Comparison of ENCODE assay signal across 13 mouse cellular contexts in genomic region chr6:142941596-142942381, GRCm38 (mm10). TPM values are rescaled to one million over a fixed set of nuclear protein-coding genes. Genes with fewer than 3 reads are reported as not detected.
DNase-seq lines count a peak whose midpoint lies in the region; ATAC-seq and TF ChIP-seq lines count a peak whose summit lies in the region.
"Had no signal": no experiment of that assay in that cellular context is flagged by ENCODE, and none has a peak within 500 bp of the region (broad histone marks: within the 10 kb centered on the region; RNA-seq: fewer than 3 reads in every experiment).

No protein-coding gene starts in this region.

- no peak for TF ChIP-seq CTCF in midbrain, postnatal 0 days (IDR thresholded peaks at IDR 0.05)
- TF ChIP-seq CTCF in intestine, postnatal 0 days (IDR thresholded peaks at IDR 0.05; ENCODE audit: low read depth), result no peak

- no peak overlapping the region for H3K9ac ChIP-seq in midbrain, embryonic 13.5 days (replicated peaks)
- H3K9ac ChIP-seq in midbrain, postnatal 0 days (replicated peaks; ENCODE audit: low read length, poor library complexity, severe bottlenecking), result no peak overlapping the region
- no peak overlapping the region for H3K9ac ChIP-seq in intestine, postnatal 0 days (ENCODE audit: low read depth, low read length)
- H3K9ac ChIP-seq: heart, embryonic 15.5 days; liver, embryonic 12.5 days had no signal

- H3K36me3 ChIP-seq in midbrain, embryonic 13.5 days, result peaks cover 10% of the 10 kb centered on the region
- H3K36me3 ChIP-seq in midbrain, postnatal 0 days (ENCODE audit: insufficient read depth, low read length), result no peaks in the 10 kb centered on the region
- H3K36me3 ChIP-seq in intestine, postnatal 0 days (ENCODE audit: control insufficient read depth, insufficient read depth), result no peaks in the 10 kb centered on the region
- H3K36me3 ChIP-seq: heart, embryonic 15.5 days; liver, embryonic 12.5 days had no signal

- H3K9me3 ChIP-seq in midbrain, embryonic 13.5 days, result no peaks in the 10 kb centered on the region
- H3K9me3 ChIP-seq in midbrain, postnatal 0 days (ENCODE audit: low read length), result no peaks in the 10 kb centered on the region
- no peaks in the 10 kb centered on the region for H3K9me3 ChIP-seq in intestine, postnatal 0 days (ENCODE audit: control insufficient read depth)
- H3K9me3 ChIP-seq: heart, embryonic 15.5 days; liver, embryonic 12.5 days had no signal

- WGBS in midbrain, embryonic 13.5 days, result 84% methylated on average over 11 of the region's 11 CpGs
- WGBS in midbrain, postnatal 0 days, result 80% methylated on average over 11 of the region's 11 CpGs
- 71% methylated on average over 11 of the region's 11 CpGs for WGBS in intestine, postnatal 0 days

- ATAC-seq in midbrain, embryonic 13.5 days, result no peak
- ATAC-seq in midbrain, postnatal 0 days (ENCODE audit: low FRiP score), result no peak
- peak; percentile 25 for ATAC-seq in inflammation-experienced regulatory T-cells, adult 6 months
- no peak for ATAC-seq in intestine, postnatal 0 days
- ATAC-seq: liver, embryonic 12.5 days; lung, postnatal 0 days had no signal

- no peak overlapping the region for H3K4me3 ChIP-seq in midbrain, embryonic 13.5 days (replicated peaks)
- H3K4me3 ChIP-seq in midbrain, postnatal 0 days (ENCODE audit: low read depth, low read length), result no peak overlapping the region
- H3K4me3 ChIP-seq in intestine, postnatal 0 days (ENCODE audit: low read depth, low read length), result no peak overlapping the region
- H3K4me3 ChIP-seq: heart, embryonic 15.5 days; liver, embryonic 12.5 days had no signal

- no peak overlapping the region for H3K4me2 ChIP-seq in midbrain, embryonic 13.5 days (replicated peaks)
- H3K4me2 ChIP-seq in midbrain, postnatal 0 days (ENCODE audit: low read depth, low read length, poor library complexity, severe bottlenecking), result no peak overlapping the region
- H3K4me2 ChIP-seq in intestine, postnatal 0 days (replicated peaks; ENCODE audit: low read depth), result no peak overlapping the region
- H3K4me2 ChIP-seq: heart, embryonic 15.5 days; liver, embryonic 12.5 days had no signal

- H3K27me3 ChIP-seq in midbrain, embryonic 13.5 days, result no peaks in the 10 kb centered on the region
- no peaks in the 10 kb centered on the region for H3K27me3 ChIP-seq in midbrain, postnatal 0 days (ENCODE audit: insufficient read depth, low read length)
- no peaks in the 10 kb centered on the region for H3K27me3 ChIP-seq in intestine, postnatal 0 days (replicated peaks; ENCODE audit: control insufficient read depth, insufficient read depth, low read length)
- H3K27me3 ChIP-seq: heart, embryonic 15.5 days; liver, embryonic 12.5 days had no signal

- DNase-seq in midbrain, postnatal 0 days (ENCODE audit: low spot score), result no peak
- peak; percentile 92 for DNase-seq in Muller cell, postnatal 12 days (ENCODE audit: inconsistent ontology term)
- peak; percentile 50 to 51 for DNase-seq in thymus, postnatal 36 days
- no peak for DNase-seq in frontal cortex, postnatal 25 days (ENCODE audit: low spot score in 2 of 2)
- DNase-seq: adrenal gland, postnatal 10 days; heart, adult 11 months had no signal

- H3K27ac ChIP-seq in midbrain, embryonic 13.5 days, result 0 out of 2 replicates have a peak overlapping the region, but pooled peaks have one; percentile 4
- no peak overlapping the region for H3K27ac ChIP-seq in midbrain, postnatal 0 days (ENCODE audit: low read depth, low read length)
- no peak overlapping the region for H3K27ac ChIP-seq in intestine, postnatal 0 days (ENCODE audit: low read depth, low read length)
- H3K27ac ChIP-seq: heart, embryonic 15.5 days; hindbrain, postnatal 0 days; liver, embryonic 12.5 days had no signal

- H3K4me1 ChIP-seq in midbrain, embryonic 13.5 days (replicated peaks), result peaks cover 31% of the 10 kb centered on the region; the same call in 1 of the 2 replicates
- H3K4me1 ChIP-seq in midbrain, postnatal 0 days (ENCODE audit: insufficient read depth, low read length), result 0 out of 2 replicates have a peak, but pooled peaks cover 2% of the 10 kb centered on the region
- no peaks in the 10 kb centered on the region for H3K4me1 ChIP-seq in intestine, postnatal 0 days (replicated peaks; ENCODE audit: control insufficient read depth, insufficient read depth, low read length)

RNA-seq across cellular contexts. Expression of gene St8sia1, which starts 22.5 kb away (rescaled TPM):
- polyA plus RNA-seq in midbrain, embryonic 13.5 days (2015; fragmentation: Nextera tagmentation; extraction: Ambion mirVana), result 8.0 and 8.4 TPM in 2 replicates
- 17.7 and 25.3 TPM in 2 replicates for total RNA-seq in midbrain, postnatal 0 days (2014; rRNA removed)
- 4.0 and 4.5 TPM in 2 replicates for polyA plus RNA-seq in midbrain, postnatal 0 days (2015; fragmentation: Nextera tagmentation; extraction: Ambion mirVana)
- 10 to 100 TPM in 2 of 3 experiments, 1 to 10 TPM in 1; 1.3 to 14.6 (median 12.7) TPM for polyA plus RNA-seq in inflammation-experienced regulatory T-cells, adult 6 months (2017; shearing (Covaris generic))
- 0.17 and 0.34 TPM in 2 replicates for polyA plus RNA-seq in intestine, postnatal 0 days (2015; fragmentation: Nextera tagmentation; extraction: Ambion mirVana)

Comparison
In these comparisons a context has a peak if more than half of its experiments do, and no peak if none do; other contexts are left out.
1. DNase-seq: peak in Muller cell, postnatal 12 days (single experiment) and thymus, postnatal 36 days (2 of 2); none in midbrain, postnatal 0 days (single experiment) and frontal cortex, postnatal 25 days (0 of 2).